Mouse (Mus musculus): ENCODE measurements around the gene Hoxb8. TPM values are rescaled to one million over a fixed set of nuclear protein-coding genes. Genes with fewer than 3 reads are reported as not detected.

Hoxb8 gene
- polyA plus RNA-seq, 1 experiment from 2014 or later: 1.4 TPM

- Histone ChIP-seq H3K4me3 (ENCODE audit: low read depth, low read length) (peak overlapping the region; percentile 72), H3K4me2 (peak overlapping the region; percentile 84), H3K36me3 (ENCODE audit: insufficient read depth) (no peaks in the 10 kb centered on the region), H3K9ac (peak overlapping the region; percentile 99), H3K4me1 (ENCODE audit: insufficient read depth) (0 out of 2 replicates have a peak, but pooled peaks cover 2% of the 10 kb centered on the region), H3K27me3 (ENCODE audit: insufficient read depth, low read length) (peaks cover 36% of the 10 kb centered on the region), H3K27ac (ENCODE audit: low read depth) (peak overlapping the region; percentile 100), H3K9me3 (ENCODE audit: low read depth, low read length) (no peaks in the 10 kb centered on the region)
- no peak for TF ChIP-seq CTCF (IDR thresholded peaks at IDR 0.05; ENCODE audit: low read depth)
- ATAC-seq (ENCODE audit: insufficient read depth) (no peak), DNase-seq (no peak)
- 28% methylated on average over 2 of the region's 2 CpGs for WGBS
These were observed 31.4 kb downstream of the Hoxb8 start for GRCm38 (mm10) chr11:96313134-96313533.

- WGBS: 10% methylated on average over 12 of the region's 12 CpGs
- H3K4me2 ChIP-seq: peak overlapping the region; percentile 84
- H3K36me3 ChIP-seq (ENCODE audit: insufficient read depth): no peaks in the 10 kb centered on the region
- 0 out of 2 replicates have a peak, but pooled peaks cover 2% of the 10 kb centered on the region for H3K4me1 ChIP-seq (ENCODE audit: insufficient read depth)
- ATAC-seq (ENCODE audit: insufficient read depth): no peak
- H3K27me3 ChIP-seq (ENCODE audit: insufficient read depth, low read length): peaks cover 31% of the 10 kb centered on the region
- H3K27ac ChIP-seq (ENCODE audit: low read depth): peak overlapping the region; percentile 100
- peak overlapping the region; percentile 99 for H3K9ac ChIP-seq
- no peaks in the 10 kb centered on the region for H3K9me3 ChIP-seq (ENCODE audit: low read depth, low read length)
- DNase-seq: peak; percentile 59
- no peak for TF ChIP-seq CTCF (IDR thresholded peaks at IDR 0.05; ENCODE audit: low read depth)
- peak overlapping the region; percentile 72 for H3K4me3 ChIP-seq (ENCODE audit: low read depth, low read length)
These were observed 32.2 kb downstream of the Hoxb8 start for GRCm38 (mm10) chr11:96313806-96314428.

GRCm38 (mm10) chr11:96314671-96315343, 33.1 kb downstream of the Hoxb8 start:
- peak overlapping the region; percentile 84 for H3K4me2 ChIP-seq
- H3K9ac ChIP-seq: peak overlapping the region; percentile 99
- H3K36me3 ChIP-seq (ENCODE audit: insufficient read depth): no peaks in the 10 kb centered on the region
- WGBS: 1% methylated on average over 34 of the region's 34 CpGs
- ATAC-seq (ENCODE audit: insufficient read depth): no peak
- no peak for TF ChIP-seq CTCF (IDR thresholded peaks at IDR 0.05; ENCODE audit: low read depth)
- peak; percentile 79 for DNase-seq
- peaks cover 37% of the 10 kb centered on the region for H3K27me3 ChIP-seq (ENCODE audit: insufficient read depth, low read length)
- H3K4me1 ChIP-seq (ENCODE audit: insufficient read depth): 0 out of 2 replicates have a peak, but pooled peaks cover 2% of the 10 kb centered on the region
- no peaks in the 10 kb centered on the region for H3K9me3 ChIP-seq (ENCODE audit: low read depth, low read length)
- peak overlapping the region; percentile 100 for H3K27ac ChIP-seq (ENCODE audit: low read depth)
- peak overlapping the region; percentile 72 for H3K4me3 ChIP-seq (ENCODE audit: low read depth, low read length)

GRCm38 (mm10) chr11:96315344-96315681, 33.6 kb downstream of the Hoxb8 start:
- Histone ChIP-seq H3K36me3 (ENCODE audit: insufficient read depth) (no peaks in the 10 kb centered on the region), H3K27ac (ENCODE audit: low read depth) (peak overlapping the region; percentile 100), H3K27me3 (ENCODE audit: insufficient read depth, low read length) (peaks cover 39% of the 10 kb centered on the region), H3K4me2 (peak overlapping the region; percentile 84), H3K4me3 (ENCODE audit: low read depth, low read length) (peak overlapping the region; percentile 72), H3K4me1 (ENCODE audit: insufficient read depth) (0 out of 2 replicates have a peak, but pooled peaks cover 2% of the 10 kb centered on the region), H3K9ac (peak overlapping the region; percentile 99), H3K9me3 (ENCODE audit: low read depth, low read length) (no peaks in the 10 kb centered on the region)
- 6% methylated on average over 5 of the region's 5 CpGs for WGBS
- 0 out of 2 replicates have a peak, but pooled peaks have one; percentile 7 for TF ChIP-seq CTCF (IDR thresholded peaks at IDR 0.05; ENCODE audit: low read depth)
- DNase-seq: peak; percentile 63
- no peak for ATAC-seq (ENCODE audit: insufficient read depth)

GRCm38 (mm10) chr11:96316696-96317607, 35.2 kb downstream of the Hoxb8 start:
- peak overlapping the region; percentile 100 for H3K27ac ChIP-seq (ENCODE audit: low read depth)
- peak overlapping the region; percentile 72 for H3K4me3 ChIP-seq (ENCODE audit: low read depth, low read length)
- peak overlapping the region; percentile 84 for H3K4me2 ChIP-seq
- WGBS: 9% methylated on average over 18 of the region's 18 CpGs
- H3K4me1 ChIP-seq (ENCODE audit: insufficient read depth): 0 out of 2 replicates have a peak, but pooled peaks cover 2% of the 10 kb centered on the region
- peak; percentile 80 for DNase-seq
- H3K9ac ChIP-seq: peak overlapping the region; percentile 99
- no peak for ATAC-seq (ENCODE audit: insufficient read depth)
- no peak for TF ChIP-seq CTCF (IDR thresholded peaks at IDR 0.05; ENCODE audit: low read depth)
- H3K9me3 ChIP-seq (ENCODE audit: low read depth, low read length): no peaks in the 10 kb centered on the region
- H3K27me3 ChIP-seq (ENCODE audit: insufficient read depth, low read length): peaks cover 25% of the 10 kb centered on the region
- H3K36me3 ChIP-seq (ENCODE audit: insufficient read depth): peaks cover 9% of the 10 kb centered on the region; the same call in 1 of the 2 replicates

- 0 out of 2 replicates have a peak, but pooled peaks cover 2% of the 10 kb centered on the region for H3K4me1 ChIP-seq (ENCODE audit: insufficient read depth)
- H3K27me3 ChIP-seq (ENCODE audit: insufficient read depth, low read length): peaks cover 20% of the 10 kb centered on the region
- peaks cover 12% of the 10 kb centered on the region; the same call in 1 of the 2 replicates for H3K36me3 ChIP-seq (ENCODE audit: insufficient read depth)
- peak within 1 kb of the TSS; percentile 84 for H3K4me2 ChIP-seq
- H3K4me3 ChIP-seq (ENCODE audit: low read depth, low read length): peak within 1 kb of the TSS; percentile 72
- peak within 1 kb of the TSS; percentile 99 for H3K9ac ChIP-seq
- ATAC-seq (ENCODE audit: insufficient read depth) (peak; percentile 29), DNase-seq (no peak)
- TF ChIP-seq CTCF (IDR thresholded peaks at IDR 0.05; ENCODE audit: low read depth): no peak
- no peaks in the 10 kb centered on the region for H3K9me3 ChIP-seq (ENCODE audit: low read depth, low read length)
- H3K27ac ChIP-seq (ENCODE audit: low read depth): peak within 1 kb of the TSS; percentile 100
- WGBS: 3% methylated on average over 28 of the region's 28 CpGs
These were observed 36.1 kb downstream of the Hoxb8 start, which contains the start of gene Hoxb4 for GRCm38 (mm10) chr11:96317608-96318367. TSS of gene Hoxb4 (plus strand) at chr11:96318267.
